Mouse (Mus musculus) heart, adult 2 months (tissue): ENCODE data around the gene Crlf1.
A peak's percentile ranks its signal among the peaks of the same experiment; 100 is the strongest.

Experiments
- CTCF ChIP-seq: fragments of 200-600 bp; IDR thresholded peaks from 2 replicates; pipeline ENCODE4 v1.8.1; 2022; ENCODE audit warnings: antibody characterized with exemption, mild to moderate bottlenecking, moderate library complexity
- EP300 ChIP-seq: fragments of 200-500 bp; IDR thresholded peaks from 2 replicates; pipeline ENCODE4 v1.6.1; 2011; ENCODE audit warnings: low read depth, low read length, control low read depth; ENCODE audit not compliant: insufficient read depth
- POLR2A ChIP-seq: fragments of 200-500 bp; IDR thresholded peaks from 2 replicates; pipeline ENCODE4 v1.6.1; 2011; ENCODE audit warnings: mild to moderate bottlenecking, low read depth, low read length, control low read depth; ENCODE audit not compliant: insufficient read depth

GRCm38 (mm10) chr8:70522592-70523403 lies 29.8 kb downstream of the Crlf1 start:
- TF ChIP-seq CTCF (peak; percentile 84), EP300 (peak; percentile 55; the same call in 1 of the 2 replicates), POLR2A (peak; percentile 71)
